Mouse (Mus musculus) right cerebral cortex, postnatal 10 days (tissue): ENCODE measurements around the gene Lmf1.
A peak's percentile ranks its signal among the peaks of the same experiment; 100 is the strongest.

Experiments used
- DNase-seq, 2 experiments: peaks; one replicate each; pipeline ENCODE4 v3.0.0; 2021; ENCODE audit warnings: low spot score in 2 of 2

Gene Lmf1

GRCm38 (mm10) chr17:25568206-25568605, 10.7 kb upstream of the Lmf1 start:
- peak; percentile 80 to 82 for DNase-seq

- peak in 1 of 2 experiments; percentile 55 for DNase-seq
Measured at GRCm38 (mm10) chr17:25568880-25569279, 10.0 kb upstream of the Lmf1 start.

- peak; percentile 47 to 62 for DNase-seq
Measured at GRCm38 (mm10) chr17:25569833-25570647, 8.8 kb upstream of the Lmf1 start.

- peak; percentile 94 to 95 for DNase-seq
Measured at GRCm38 (mm10) chr17:25570648-25571452, 8.0 kb upstream of the Lmf1 start, which contains the start of gene Sox8. TSS of gene Sox8 (minus strand) at chr17:25570686.

GRCm38 (mm10) chr17:25571453-25571820, 7.4 kb upstream of the Lmf1 start:
- DNase-seq: no peak

- peak; percentile 82 to 83 for DNase-seq
Measured at GRCm38 (mm10) chr17:25575208-25575971, 3.5 kb upstream of the Lmf1 start.

- no peak for DNase-seq
Measured at GRCm38 (mm10) chr17:25576034-25576433, 2.9 kb upstream of the Lmf1 start.

GRCm38 (mm10) chr17:25577263-25577662, 1.6 kb upstream of the Lmf1 start:
- no peak for DNase-seq

GRCm38 (mm10) chr17:25577702-25578101, 1.2 kb upstream of the Lmf1 start:
- no peak for DNase-seq

GRCm38 (mm10) chr17:25579332-25580047, 605 bp downstream of the Lmf1 start:
- no peak for DNase-seq

GRCm38 (mm10) chr17:25582076-25582475, 3.2 kb downstream of the Lmf1 start:
- no peak for DNase-seq

GRCm38 (mm10) chr17:25583099-25583498, 4.2 kb downstream of the Lmf1 start:
- DNase-seq: no peak

- no peak for DNase-seq
Measured at GRCm38 (mm10) chr17:25583858-25584257, 5.0 kb downstream of the Lmf1 start.

GRCm38 (mm10) chr17:25584646-25585045, 5.8 kb downstream of the Lmf1 start:
- no peak for DNase-seq

- no peak for DNase-seq
Measured at GRCm38 (mm10) chr17:25590068-25590467, 11.2 kb downstream of the Lmf1 start.

- DNase-seq: no peak
Measured at GRCm38 (mm10) chr17:25590985-25591384, 12.1 kb downstream of the Lmf1 start.

GRCm38 (mm10) chr17:25592336-25592735, 13.5 kb downstream of the Lmf1 start:
- DNase-seq: no peak

- DNase-seq: no peak
Measured at GRCm38 (mm10) chr17:25593411-25594261, 14.8 kb downstream of the Lmf1 start.

GRCm38 (mm10) chr17:25595495-25595894, 16.6 kb downstream of the Lmf1 start:
- no peak for DNase-seq

GRCm38 (mm10) chr17:25597537-25597936, 18.7 kb downstream of the Lmf1 start:
- peak; percentile 63 to 66 for DNase-seq
